Mouse (Mus musculus): ENCODE results near the gene Olfr272.

The Olfr272 gene

DNA sequence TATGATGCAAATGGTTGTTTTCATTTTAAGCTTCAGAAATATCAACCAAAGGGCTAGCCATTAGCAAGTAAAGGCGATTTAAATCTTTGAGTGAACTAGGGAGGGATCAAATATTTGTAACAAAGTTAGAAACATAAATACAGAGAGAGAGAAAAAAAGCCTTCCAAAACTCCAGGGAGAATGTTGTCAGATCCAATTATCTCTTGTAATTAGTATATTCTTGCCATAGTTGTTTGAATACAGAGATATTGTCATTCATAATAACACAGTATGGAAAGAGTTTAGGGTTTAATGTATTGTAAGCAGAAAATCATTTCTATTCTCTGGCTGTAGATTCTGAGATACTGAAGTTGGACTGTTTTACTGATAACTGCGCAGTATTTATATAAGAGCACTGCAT lies at the start of gene Olfr272:
Gene Olfr272 (minus strand): TSS at position 101 of the 400 bp plus-strand sequence.
- no peak for DNase-seq (ENCODE audit: low spot score)

- DNase-seq (ENCODE audit: low spot score), result no peak
These were observed 45.3 kb upstream of the Olfr272 start, which contains the start of gene Olfr270 for GRCm38 (mm10) chr4:52964247-52964646. Gene Olfr270, plus strand, starts transcription at chr4:52964547.

DNA sequence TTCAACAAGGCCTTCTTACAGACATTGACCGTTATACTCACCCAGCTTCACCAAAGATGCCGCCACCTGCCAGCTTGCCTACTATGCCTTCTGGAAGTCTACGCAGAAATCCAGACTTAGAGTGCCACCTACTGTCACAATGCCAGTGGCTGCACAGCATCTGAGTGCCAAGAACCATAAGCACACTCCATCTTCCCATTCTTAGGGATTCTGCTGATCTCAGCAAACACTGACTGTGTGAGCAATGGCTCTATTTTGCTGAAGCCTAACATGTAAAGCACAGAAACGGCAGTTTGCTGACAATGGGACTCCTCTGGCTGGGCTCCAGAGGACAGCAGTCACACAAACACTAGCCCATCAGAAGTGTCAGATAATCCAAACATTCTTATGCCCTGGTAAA lies 39.7 kb upstream of the Olfr272 start:
- DNase-seq (ENCODE audit: low spot score), result peak; percentile 2

DNA sequence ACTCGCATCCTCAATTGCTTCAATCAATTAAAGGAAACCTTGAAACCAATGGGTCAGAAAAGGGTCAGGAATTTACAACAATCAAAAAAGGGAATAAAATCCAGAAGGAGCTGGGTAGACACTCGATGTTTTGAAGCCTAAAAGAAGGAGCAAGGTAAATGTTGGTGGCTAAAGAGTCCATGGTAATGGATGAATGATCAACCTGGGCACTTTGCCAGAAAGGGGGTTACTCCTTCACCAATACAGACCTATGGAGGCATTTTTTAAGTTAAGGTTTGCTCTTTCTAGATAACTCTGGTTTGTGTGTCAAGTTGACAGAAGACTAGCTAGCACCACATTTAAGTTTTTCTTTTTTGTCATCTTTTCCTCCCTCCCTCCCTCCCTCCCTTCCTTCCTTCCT lies 30.0 kb upstream of the Olfr272 start:
- no peak for DNase-seq (ENCODE audit: low spot score)

GRCm38 (mm10) chr4:52946665-52947064 lies 27.7 kb upstream of the Olfr272 start:
- DNase-seq (ENCODE audit: low spot score), result no peak

DNA sequence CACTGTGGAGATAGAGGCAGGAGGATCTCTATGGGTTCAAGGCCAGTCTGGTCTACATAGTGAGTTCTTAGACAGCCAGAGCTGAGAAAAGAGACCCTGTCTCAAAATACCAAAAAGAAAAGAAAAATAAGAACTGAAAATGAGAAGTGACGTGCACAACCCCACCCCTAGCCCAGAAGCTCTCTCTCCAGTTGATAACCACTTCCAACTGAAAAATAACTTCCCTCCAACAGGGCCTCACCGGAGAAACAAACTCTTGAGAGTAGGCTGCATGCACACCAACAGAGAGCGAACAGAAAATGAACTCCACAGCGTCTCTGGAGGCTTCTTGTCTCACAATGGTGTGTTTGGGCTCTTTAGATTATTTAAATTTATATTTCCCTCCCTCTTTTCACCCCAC lies 11.5 kb upstream of the Olfr272 start:
- DNase-seq (ENCODE audit: low spot score), result no peak

- DNase-seq (ENCODE audit: low spot score), result no peak
These were observed 1.7 kb downstream of the Olfr272 start for GRCm38 (mm10) chr4:52917311-52917688.

- no peak for DNase-seq (ENCODE audit: low spot score)
These were observed 2.2 kb downstream of the Olfr272 start for GRCm38 (mm10) chr4:52916659-52917310.

DNA sequence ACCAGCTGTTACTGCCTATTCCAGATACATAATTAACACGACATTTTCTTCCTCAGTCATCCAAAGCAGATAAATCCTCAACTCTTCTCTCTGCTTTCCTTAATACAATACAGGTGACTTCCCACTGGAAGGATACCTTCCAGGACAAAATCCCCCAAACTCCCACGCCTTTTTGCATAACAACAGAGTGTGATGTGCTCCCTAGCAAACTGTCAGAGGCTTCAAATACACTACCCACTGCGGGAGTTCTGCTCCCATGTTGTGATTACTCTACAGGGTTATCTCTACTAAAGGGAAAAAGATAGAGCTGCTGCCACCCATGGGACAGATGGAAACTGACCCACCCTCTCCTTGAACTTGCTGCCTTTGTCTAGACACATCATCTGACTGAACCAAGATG lies 6.6 kb downstream of the Olfr272 start:
- no peak for DNase-seq (ENCODE audit: low spot score)

DNA sequence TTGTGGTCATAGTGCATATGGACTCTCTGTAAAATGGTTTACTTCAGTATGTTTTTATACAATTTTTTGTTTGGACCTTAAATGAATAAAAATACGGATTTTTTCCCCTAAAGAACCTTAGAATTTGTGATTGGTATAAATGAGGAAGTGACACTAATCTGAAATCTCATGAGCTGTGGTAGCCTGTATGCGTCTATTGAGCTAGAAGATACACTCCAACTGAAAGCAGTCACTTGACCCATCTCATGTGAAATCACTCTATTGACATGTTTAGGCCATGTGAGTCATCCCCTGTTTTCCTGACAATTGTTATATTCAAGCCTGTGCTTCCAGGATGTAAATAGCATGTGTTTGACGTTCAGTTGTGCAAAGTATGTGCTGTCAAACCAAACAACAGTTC lies 9.4 kb downstream of the Olfr272 start:
- DNase-seq (ENCODE audit: low spot score), result no peak

DNA sequence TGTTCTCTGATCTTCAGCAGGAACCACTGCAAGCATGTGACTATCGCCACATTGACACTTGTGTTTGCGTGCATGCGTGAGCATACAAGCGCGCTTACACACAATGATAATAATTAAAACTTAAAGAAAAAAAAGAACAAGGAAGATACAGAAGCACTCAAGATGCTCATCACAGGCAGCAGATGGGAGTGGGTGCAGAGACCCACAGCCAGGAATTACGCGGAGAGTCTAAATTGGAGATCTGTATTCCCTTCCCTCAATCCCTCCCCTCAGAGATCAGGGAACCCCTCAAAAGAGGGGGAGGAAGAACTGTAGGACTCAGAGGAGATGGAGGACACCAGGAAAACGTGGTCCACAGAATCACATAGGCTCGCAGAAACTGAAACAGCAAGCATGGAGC lies 54.8 kb downstream of the Olfr272 start:
- no peak for DNase-seq (ENCODE audit: low spot score)
